Mouse (Mus musculus) Patski (cell line): Measurements from ENCODE around the gene R3hdm4. TPM values are rescaled to one million over a fixed set of nuclear protein-coding genes. Genes with fewer than 3 reads are reported as not detected.

Source experiments
- ATAC-seq: fragments of 100-300 bp; one replicate; pipeline ENCODE4 v1.8.0; 2021
- CTCF ChIA-PET: fragments of 350-600 bp; sonication (Branson Sonifier 250); formaldehyde crosslinking; loops from one replicate; lab custom pipeline; 2022; ENCODE audit warnings: inconsistent platforms; lab: Charles Lee
- POLR2A ChIA-PET: fragments of 350-600 bp; sonication (Branson Sonifier 250); formaldehyde crosslinking; loops from one replicate; lab custom pipeline; 2022; ENCODE audit warnings: antibody characterized with exemption, inconsistent platforms; lab: Charles Lee
- DNase-seq: peaks from one replicate; pipeline ENCODE4 v3.0.0-alpha.2; 2011; ENCODE audit warnings: low read depth, low spot score
- H3K27me3 ChIP-seq: fragments of 371-371 bp; one replicate; pipeline ENCODE4 v1.5.1; 2021
- CTCF ChIP-seq: fragments of 100-300 bp; IDR thresholded peaks from one replicate; pipeline ENCODE4 v1.5.1; 2021
- in situ Hi-C: fragments of 300-500 bp; cut with MboI; formaldehyde crosslinking; loops from 3 replicates; pipeline ENCODE4 v1.11.1; 2018; ENCODE audit warnings: low pct_unique_long_range_greater_than_20kb, mixed read lengths
- polyA plus RNA-seq: library from polyadenylated mRNA; unstranded; gene quantifications from one replicate; pipeline ENCODE4 v1.2.3, GENCODE M21; 2021

R3hdm4 gene
- polyA plus RNA-seq, 1 experiment from 2014 or later = 101 TPM

GRCm38 (mm10) chr10:79958140-79958816, 37.3 kb upstream of the R3hdm4 start:
- in situ Hi-C loops = loop anchor here (5.0 to 10.0 kb wide), 3 partner anchors 36 to 123 kb away; partner anchors contain the start of gene R3hdm4
- H3K27me3 ChIP-seq = no peaks in the 10 kb centered on the region
- ChIA-PET POLR2A (interaction anchor here (0.6 to 2.1 kb wide), 5 partner anchors 7 to 31 kb away, joined by 3 to 8 read pairs (median 4); partner anchors contain the start of genes Arid3a and Tmem259), CTCF (interaction anchor here (0.6 to 3.2 kb wide), 17 partner anchors 9 to 207 kb away, joined by 3 to 42 read pairs (median 4); partner anchors contain the start of genes Arid3a and Med16)
- TF ChIP-seq CTCF = no peak
- ATAC-seq (no peak), DNase-seq (no peak)

- H3K27me3 ChIP-seq = no peaks in the 10 kb centered on the region
- in situ Hi-C loops = loop anchor here (5.0 to 10.0 kb wide), 3 partner anchors 34 to 122 kb away; partner anchors contain the start of gene R3hdm4
- DNase-seq = no peak
- ATAC-seq = no peak
- CTCF ChIA-PET = interaction anchor here (1.0 to 2.2 kb wide), 3 partner anchors 33 to 121 kb away, joined by 3 to 10 read pairs (median 6); no protein-coding TSS in a partner anchor
- POLR2A ChIA-PET = interaction anchor here (1.2 to 2.1 kb wide), 4 partner anchors 10 to 31 kb away, joined by 4 to 8 read pairs (median 6); partner anchors contain the start of gene Arid3a
- no peak for TF ChIP-seq CTCF
Observed at GRCm38 (mm10) chr10:79956643-79957154, 35.7 kb upstream of the R3hdm4 start.

- H3K27me3 ChIP-seq = no peaks in the 10 kb centered on the region
- CTCF ChIA-PET = interaction anchor here (1.1 kb wide), 1 partner anchor 9 kb away, joined by 3 read pairs; no protein-coding TSS in a partner anchor
- no peak for DNase-seq
- ATAC-seq = no peak
- in situ Hi-C loops = loop anchor here (5.0 to 10.0 kb wide), 3 partner anchors 33 to 121 kb away; partner anchors contain the start of gene R3hdm4
- no peak for TF ChIP-seq CTCF
- POLR2A ChIA-PET = interaction anchor here (0.7 to 2.0 kb wide), 4 partner anchors 10 to 64 kb away, joined by 3 to 6 read pairs (median 4); no protein-coding TSS in a partner anchor
Observed at GRCm38 (mm10) chr10:79955691-79956090, 34.7 kb upstream of the R3hdm4 start.

GRCm38 (mm10) chr10:79953946-79954345, 32.9 kb upstream of the R3hdm4 start:
- in situ Hi-C loops = loop anchor here (10.0 kb wide), 1 partner anchor 119 kb away; no protein-coding TSS in a partner anchor
- CTCF ChIA-PET = interaction anchor here (0.6 to 1.8 kb wide), 5 partner anchors 20 to 119 kb away, joined by 3 to 7 read pairs (median 3); partner anchors contain the start of gene Med16
- POLR2A ChIA-PET = interaction anchor here (0.7 kb wide), 1 partner anchor 45 kb away, joined by 3 read pairs; the partner anchor contains the start of gene Med16
- no peak for ATAC-seq
- TF ChIP-seq CTCF = no peak
- DNase-seq = no peak
- H3K27me3 ChIP-seq = no peaks in the 10 kb centered on the region

- no peak for ATAC-seq
Observed at GRCm38 (mm10) chr10:79950661-79951060, 29.7 kb upstream of the R3hdm4 start.

GRCm38 (mm10) chr10:79949873-79950272, 28.9 kb upstream of the R3hdm4 start:
- in situ Hi-C loops = loop anchor here (10.0 kb wide), 1 partner anchor 115 kb away; no protein-coding TSS in a partner anchor
- POLR2A ChIA-PET = interaction anchor here (1.2 to 3.0 kb wide), 3 partner anchors 8 to 22 kb away, joined by 3 to 8 read pairs (median 5); no protein-coding TSS in a partner anchor
- no peaks in the 10 kb centered on the region for H3K27me3 ChIP-seq
- DNase-seq (no peak), ATAC-seq (no peak)
- TF ChIP-seq CTCF = no peak
- CTCF ChIA-PET = interaction anchor here (0.9 to 2.7 kb wide), 4 partner anchors 8 to 24 kb away, joined by 4 to 13 read pairs (median 4); partner anchors contain the start of gene Wdr18

More at GRCm38 (mm10) chr10:79950661-79951060, 29.7 kb upstream of the R3hdm4 start:
- ChIA-PET POLR2A (interaction anchor here (0.5 to 3.0 kb wide), 5 partner anchors 8 to 71 kb away, joined by 3 to 8 read pairs (median 3); no protein-coding TSS in a partner anchor), CTCF (interaction anchor here (0.9 to 2.7 kb wide), 4 partner anchors 9 to 25 kb away, joined by 3 to 13 read pairs (median 4); partner anchors contain the start of gene Wdr18)
- in situ Hi-C loops = loop anchor here (10.0 kb wide), 1 partner anchor 116 kb away; no protein-coding TSS in a partner anchor
- no peak for DNase-seq
- TF ChIP-seq CTCF = no peak
- no peaks in the 10 kb centered on the region for H3K27me3 ChIP-seq

- ChIA-PET POLR2A (interaction anchor here (0.7 kb wide), 1 partner anchor 10 kb away, joined by 4 read pairs; no protein-coding TSS in a partner anchor), CTCF (interaction anchor here (1.7 to 2.0 kb wide), 2 partner anchors 10 to 12 kb away, joined by 6 read pairs; partner anchors contain the start of gene Wdr18)
- ATAC-seq = no peak
- no peak for TF ChIP-seq CTCF
- no peaks in the 10 kb centered on the region for H3K27me3 ChIP-seq
- in situ Hi-C loops = no loop called here
- DNase-seq = no peak
Observed at GRCm38 (mm10) chr10:79947502-79947901, 26.5 kb upstream of the R3hdm4 start.

- no peak for ATAC-seq
- in situ Hi-C loops = no loop called here
- TF ChIP-seq CTCF = no peak
- ChIA-PET CTCF (interaction anchor here (1.2 to 2.0 kb wide), 3 partner anchors 9 to 13 kb away, joined by 3 to 6 read pairs (median 6); partner anchors contain the start of gene Wdr18), POLR2A (interaction anchor here (0.7 to 1.3 kb wide), 2 partner anchors 9 to 11 kb away, joined by 4 to 5 read pairs; no protein-coding TSS in a partner anchor)
- no peak for DNase-seq
- H3K27me3 ChIP-seq = no peaks in the 10 kb centered on the region
Observed at GRCm38 (mm10) chr10:79946752-79947322, 25.8 kb upstream of the R3hdm4 start.
